Mouse (Mus musculus) bone marrow, adult 2 months (tissue): ENCODE data around the gene Dhx40.

Experiments used
- CTCF ChIP-seq: fragments of 200-500 bp; IDR thresholded peaks from 2 replicates; pipeline ENCODE4 v1.5.1; 2011; ENCODE audit warnings: low read length, control low read depth; ENCODE audit not compliant: control insufficient read depth, insufficient read depth
- POLR2A ChIP-seq: fragments of 200-500 bp; IDR thresholded peaks from 2 replicates; pipeline ENCODE4 v1.6.1; 2011; ENCODE audit warnings: low read depth, mild to moderate bottlenecking, control low read depth, low read length, borderline replicate concordance; ENCODE audit not compliant: control insufficient read depth

- TF ChIP-seq POLR2A, result no peak
- no peak for TF ChIP-seq CTCF
Measured at GRCm38 (mm10) chr11:86828396-86828795, 20.9 kb upstream of the Dhx40 start.
